Mouse (Mus musculus) CD4-positive, CD25-positive, alpha-beta regulatory T cell, adult 2 months (primary cell): ENCODE results near the gene Cuta.

ENCODE experiments used
- DNase-seq: peaks from one replicate; pipeline ENCODE4 v3.0.0-alpha.2; 2012; ENCODE audit warnings: low read depth, low spot score

The Cuta gene

GRCm38 (mm10) chr17:26956309-26956708, 16.9 kb upstream of the Cuta start:
- no peak for DNase-seq

DNA sequence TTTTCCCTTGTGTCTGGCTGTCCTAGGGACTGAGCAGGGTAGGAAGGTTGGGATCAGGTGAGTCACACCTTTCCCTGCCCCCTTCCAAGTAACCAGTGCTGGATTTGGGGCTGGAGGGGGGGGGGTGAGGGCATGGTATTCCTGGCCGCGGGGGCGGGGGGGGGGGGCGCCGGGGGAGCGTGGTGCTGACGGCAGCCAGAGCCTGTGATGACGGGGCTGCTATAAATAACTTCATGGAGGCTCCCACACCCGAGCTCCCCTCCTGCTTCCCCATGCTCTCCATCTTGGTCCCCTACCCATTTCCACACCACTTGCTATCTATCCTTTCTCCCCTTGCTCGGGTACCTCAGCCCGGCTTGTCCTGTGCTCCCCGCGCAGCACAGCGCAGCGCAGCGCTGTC, 14.4 kb upstream of the Cuta start:
- DNase-seq = no peak

DNA sequence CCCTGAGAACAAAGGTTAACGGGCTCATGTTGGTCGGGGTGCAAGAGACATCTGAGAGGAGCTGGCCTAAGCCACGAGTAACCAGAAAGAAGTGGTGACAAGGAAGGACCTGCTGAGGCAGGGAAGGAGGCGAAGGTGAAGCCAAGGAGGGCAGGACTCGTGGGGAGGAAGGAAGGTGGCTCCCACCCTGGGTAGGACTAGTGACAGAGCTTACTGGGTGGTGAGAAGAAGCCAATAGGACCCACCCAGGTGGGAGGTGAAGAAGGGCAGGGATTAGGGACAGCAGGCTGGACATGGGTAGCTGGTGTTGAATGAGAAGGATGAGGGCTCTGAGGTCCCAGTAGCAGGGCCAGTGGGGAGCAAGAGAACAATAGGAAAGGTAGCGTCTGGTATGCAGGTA, 13.8 kb upstream of the Cuta start:
- no peak for DNase-seq

GRCm38 (mm10) chr17:26951952-26952877, 12.8 kb upstream of the Cuta start:
- DNase-seq = no peak

DNA sequence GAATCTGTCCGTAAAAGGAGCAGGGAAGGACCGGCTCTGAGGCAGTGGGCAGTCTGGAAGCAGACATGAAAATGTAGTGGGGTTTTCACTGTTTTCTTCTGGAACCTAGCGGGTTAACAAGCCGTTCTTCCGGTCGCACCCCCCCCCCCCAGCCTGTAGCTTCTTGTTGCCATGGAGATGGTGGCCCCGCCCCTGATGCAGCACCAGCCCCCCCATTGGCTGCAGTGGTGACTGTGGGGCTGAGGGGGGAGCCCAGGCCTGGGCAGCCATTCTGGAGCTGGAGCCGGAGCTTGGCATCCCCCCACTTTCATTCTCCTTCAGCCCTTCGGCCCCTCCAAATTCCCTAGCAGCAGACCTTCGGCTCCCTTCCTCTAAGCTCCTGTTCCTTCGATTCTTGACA, 12.0 kb upstream of the Cuta start:
- DNase-seq = peak; percentile 84

DNA sequence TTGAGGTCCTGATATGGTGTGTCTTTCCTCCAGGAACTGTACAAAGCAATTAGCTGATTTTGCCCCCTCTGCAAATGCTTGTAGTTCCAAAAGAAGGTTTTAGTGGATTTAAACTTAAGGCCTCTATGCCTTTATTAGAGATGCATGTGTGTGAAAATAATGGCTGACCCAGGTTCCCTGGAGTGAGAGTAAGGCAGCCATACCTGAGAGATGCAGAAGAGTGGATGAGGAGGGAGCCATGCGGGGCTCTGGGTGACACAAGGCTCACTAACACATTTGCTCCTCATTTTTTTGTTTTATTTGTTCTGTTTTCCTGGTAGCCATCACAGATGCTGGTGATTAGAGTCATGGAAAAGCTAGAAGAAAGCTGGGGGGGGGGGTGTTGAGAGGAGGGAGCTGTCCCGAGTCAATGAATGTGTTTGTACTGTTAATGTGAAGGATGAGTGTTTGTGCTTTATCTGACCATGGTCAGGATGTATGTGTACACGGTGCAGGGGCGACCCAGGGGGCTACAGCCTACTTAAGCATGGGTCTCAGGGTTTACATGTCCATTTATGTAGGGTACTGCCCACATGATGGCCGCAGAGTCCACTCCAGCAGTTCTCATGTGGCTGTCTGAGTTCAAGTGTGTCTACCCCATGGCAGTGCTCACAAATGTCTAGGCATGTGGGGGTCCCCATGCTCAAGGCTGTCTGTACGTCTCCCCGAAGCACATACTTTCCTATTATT, 11.4 kb upstream of the Cuta start:
- no peak for DNase-seq

GRCm38 (mm10) chr17:26949866-26950265, 10.5 kb upstream of the Cuta start:
- no peak for DNase-seq

- DNase-seq = peak; percentile 46
Measured at GRCm38 (mm10) chr17:26949051-26949577, 9.7 kb upstream of the Cuta start.

DNA sequence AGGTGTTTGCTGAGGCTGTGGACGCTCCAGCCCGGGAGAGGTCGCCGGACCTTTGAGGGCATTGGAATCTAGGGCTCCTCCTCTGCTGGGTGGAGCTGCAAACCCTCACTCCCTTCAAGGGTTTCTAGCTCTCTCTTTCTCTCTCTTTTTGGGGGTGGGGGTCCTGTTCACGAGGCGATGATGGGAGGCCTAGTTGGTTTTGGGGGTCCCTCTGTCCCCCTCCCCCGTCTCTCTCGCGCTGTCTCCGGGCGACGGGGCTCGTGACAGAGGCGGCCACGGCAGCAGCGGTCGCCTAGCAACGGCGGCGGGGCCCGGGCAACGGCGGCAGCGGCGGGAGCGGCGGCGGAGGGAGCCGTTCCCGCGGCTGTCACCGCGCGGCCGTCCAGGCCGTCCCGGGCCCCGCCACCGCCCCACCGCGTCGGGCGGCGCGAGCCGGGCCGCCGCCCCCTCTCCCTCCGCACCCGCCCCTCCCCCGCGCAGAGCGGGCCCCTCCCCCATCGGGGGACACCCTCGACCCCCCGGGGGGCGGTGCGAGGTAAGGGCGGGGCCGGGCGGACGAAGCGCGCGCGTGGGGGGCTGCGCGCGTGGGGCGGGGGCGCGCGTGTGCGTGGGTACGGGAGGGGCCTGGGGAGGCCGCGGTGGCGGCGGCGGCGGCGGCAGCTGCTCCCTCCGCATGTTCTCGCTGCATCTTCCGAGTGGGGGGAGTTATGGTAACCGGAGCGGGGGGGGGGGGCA, 9.1 kb upstream of the Cuta start:
- DNase-seq = peak; percentile 55

GRCm38 (mm10) chr17:26947231-26948100, 8.1 kb upstream of the Cuta start:
- no peak for DNase-seq

DNA sequence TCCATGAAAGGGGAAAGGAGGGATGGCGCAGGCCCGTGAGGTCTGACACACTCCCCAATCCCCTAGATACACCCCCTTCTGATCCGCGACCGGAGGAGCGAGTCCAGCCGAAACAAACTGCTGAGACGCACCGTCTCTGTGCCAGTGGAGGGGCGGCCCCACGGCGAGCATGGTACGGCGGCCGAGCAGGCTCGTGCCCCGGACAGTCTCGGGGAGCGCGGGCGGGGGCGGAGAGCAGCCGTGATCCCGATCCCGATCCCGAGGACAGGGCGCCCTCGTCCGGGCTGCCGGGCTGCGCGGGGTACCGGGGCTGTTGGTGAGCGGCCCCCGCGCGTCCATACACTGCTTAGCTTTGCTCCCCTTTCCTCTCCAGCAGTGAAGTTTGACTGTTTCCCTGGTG, 7.2 kb upstream of the Cuta start:
- DNase-seq = peak; percentile 33

GRCm38 (mm10) chr17:26945824-26946495, 6.6 kb upstream of the Cuta start:
- DNase-seq = no peak

DNA sequence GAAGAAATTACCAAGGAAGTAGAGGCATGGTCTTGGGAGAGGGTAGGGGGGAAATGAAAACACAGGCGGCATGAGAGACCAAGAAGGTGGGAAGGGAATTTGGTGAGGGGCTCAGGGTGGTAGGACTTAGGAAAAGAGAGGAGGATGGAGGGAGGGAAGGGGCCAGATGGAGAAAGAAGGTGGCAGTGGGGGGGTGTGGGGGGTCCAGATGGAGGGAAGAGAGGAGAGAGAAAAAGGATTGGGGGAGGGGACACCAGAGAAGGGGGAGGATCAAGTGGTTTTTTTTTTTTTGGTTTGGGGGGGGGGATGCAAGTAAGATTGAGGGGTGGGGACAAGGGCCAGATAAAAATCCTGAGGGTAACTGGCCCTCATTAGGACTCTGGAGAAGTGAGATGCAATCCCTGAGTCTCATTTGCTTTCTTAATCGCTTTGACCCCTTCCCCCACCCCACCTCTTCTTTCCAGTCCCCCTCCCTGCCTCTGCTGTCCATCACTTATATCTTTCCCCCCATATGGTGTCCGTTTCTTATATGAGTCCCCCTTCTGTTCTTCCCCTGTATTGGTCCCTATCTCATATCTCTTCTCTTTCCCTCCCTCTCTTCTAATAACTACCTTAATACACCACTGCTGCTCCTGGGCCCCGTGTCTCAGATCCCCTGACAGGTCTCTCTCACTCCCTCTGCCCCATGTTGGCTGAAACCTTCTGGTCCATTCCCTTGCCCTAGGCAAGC, 2.6 kb upstream of the Cuta start:
- no peak for DNase-seq

DNA sequence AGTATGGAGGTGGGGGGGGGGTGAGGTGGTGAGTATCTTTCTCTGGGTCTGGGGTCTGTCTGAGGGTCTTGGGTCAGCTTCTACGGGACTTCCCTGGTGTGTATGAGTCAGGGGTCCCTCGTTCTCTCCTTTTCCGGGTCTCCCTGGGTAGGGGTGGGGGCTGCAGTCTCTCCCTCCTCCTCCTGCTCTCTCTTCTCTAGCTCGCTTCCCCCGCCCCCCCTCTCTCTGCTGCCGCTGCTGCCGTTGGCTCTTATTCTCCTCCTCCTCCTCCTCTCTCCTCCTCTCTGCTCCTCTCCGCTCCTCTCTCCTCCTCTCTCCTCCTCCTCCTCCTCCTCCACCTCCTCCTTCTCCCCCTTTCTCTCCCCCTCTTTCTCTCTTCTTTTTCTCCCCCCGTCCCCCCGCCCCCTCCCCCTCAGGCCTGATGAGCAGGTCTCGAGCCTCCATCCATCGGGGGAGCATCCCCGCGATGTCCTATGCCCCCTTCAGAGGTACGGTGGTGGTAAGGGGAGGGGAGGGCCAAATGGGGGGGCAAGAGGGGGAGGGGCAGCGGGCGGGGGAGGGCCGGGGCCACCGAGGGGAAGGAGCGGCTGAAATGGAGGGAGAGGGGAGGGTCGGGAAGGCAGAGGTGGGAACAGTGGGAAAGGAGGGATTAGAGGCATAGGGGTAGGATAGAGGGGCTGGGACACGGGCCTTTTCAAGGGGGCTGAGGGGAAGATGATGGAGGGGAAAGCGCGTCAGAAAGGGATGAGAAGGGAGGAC, 1.8 kb upstream of the Cuta start, which contains the start of gene Syngap1:
Syngap1 (plus strand) TSS at position 223 of the 759 bp plus-strand sequence.
- DNase-seq = peak; percentile 36

GRCm38 (mm10) chr17:26939973-26940300, 568 bp upstream of the Cuta start:
- no peak for DNase-seq

GRCm38 (mm10) chr17:26938731-26939130, 638 bp downstream of the Cuta start:
- DNase-seq = no peak

GRCm38 (mm10) chr17:26937883-26938695, 1.3 kb downstream of the Cuta start:
- DNase-seq = no peak
